Mouse (Mus musculus): ENCODE measurements around the gene Trafd1. TPM values are rescaled to one million over a fixed set of nuclear protein-coding genes. Genes with fewer than 3 reads are reported as not detected.

Gene Trafd1
- polyA plus RNA-seq, 1 experiment from 2014 or later = 135 TPM

DNA sequence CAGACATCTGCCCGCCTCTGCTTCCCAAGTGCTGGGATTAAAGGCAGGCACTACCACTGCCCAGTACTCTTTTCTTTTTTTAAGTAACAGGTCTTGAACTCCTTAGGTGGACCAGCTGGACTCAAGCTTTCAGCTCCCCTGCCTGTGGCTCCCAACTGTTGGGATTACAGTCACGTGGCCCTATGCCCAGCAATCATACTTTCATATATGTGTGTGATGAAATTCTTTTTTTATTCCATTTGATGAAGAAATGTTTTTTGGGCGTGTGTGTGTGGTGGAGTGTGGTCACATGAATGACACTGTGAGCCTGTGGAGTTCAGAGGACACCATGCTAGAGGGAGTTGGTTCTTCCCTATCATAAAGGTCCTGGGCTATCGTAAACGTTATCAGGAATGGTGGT lies 14.1 kb upstream of the Trafd1 start:
- peak overlapping the region; percentile 94; the same call in 1 of the 2 replicates for H3K4me2 ChIP-seq (ENCODE audit: low read length)
- no peaks in the 10 kb centered on the region for H3K36me3 ChIP-seq (ENCODE audit: control insufficient read depth, insufficient read depth, low read length)
- WGBS = 89% methylated on average over 5 of the region's 5 CpGs
- H3K4me1 ChIP-seq (ENCODE audit: control insufficient read depth, insufficient read depth, low read length) = peaks cover 12% of the 10 kb centered on the region
- H3K9me3 ChIP-seq (replicated peaks; ENCODE audit: control insufficient read depth, low read length, poor library complexity, severe bottlenecking) = no peaks in the 10 kb centered on the region
- H3K27ac ChIP-seq (ENCODE audit: low read length) = no peak overlapping the region
- ATAC-seq = no peak
- H3K4me3 ChIP-seq (ENCODE audit: low read depth, low read length) = no peak overlapping the region
- H3K9ac ChIP-seq (ENCODE audit: low read depth, low read length) = no peak overlapping the region
- no peaks in the 10 kb centered on the region for H3K27me3 ChIP-seq (ENCODE audit: control insufficient read depth, insufficient read depth, low read depth, low read length)

- 61% methylated on average over 9 of the region's 9 CpGs for WGBS
- peak overlapping the region; percentile 87 for H3K9ac ChIP-seq (ENCODE audit: low read depth, low read length)
Measured at GRCm38 (mm10) chr5:121398965-121399462, 13.6 kb upstream of the Trafd1 start.

GRCm38 (mm10) chr5:121398146-121398964 lies 12.9 kb upstream of the Trafd1 start:
- H3K27me3 ChIP-seq (ENCODE audit: control insufficient read depth, insufficient read depth, low read depth, low read length) = no peaks in the 10 kb centered on the region
- H3K27ac ChIP-seq (ENCODE audit: low read length) = peak overlapping the region; percentile 75
- H3K4me3 ChIP-seq (ENCODE audit: low read depth, low read length) = peak overlapping the region; percentile 95
- no peaks in the 10 kb centered on the region for H3K36me3 ChIP-seq (ENCODE audit: control insufficient read depth, insufficient read depth, low read length)
- H3K4me1 ChIP-seq (ENCODE audit: control insufficient read depth, insufficient read depth, low read length) = peaks cover 12% of the 10 kb centered on the region
- no peaks in the 10 kb centered on the region for H3K9me3 ChIP-seq (replicated peaks; ENCODE audit: control insufficient read depth, low read length, poor library complexity, severe bottlenecking)
- under 1% methylated on average over 67 of the region's 67 CpGs for WGBS
- ATAC-seq = peak; percentile 78
- H3K4me2 ChIP-seq (ENCODE audit: low read length) = peak overlapping the region; percentile 94
- H3K9ac ChIP-seq (ENCODE audit: low read depth, low read length) = peak overlapping the region; percentile 87

More at GRCm38 (mm10) chr5:121398965-121399462, 13.6 kb upstream of the Trafd1 start:
- Histone ChIP-seq H3K4me3 (ENCODE audit: low read depth, low read length) (peak overlapping the region; percentile 95), H3K9me3 (replicated peaks; ENCODE audit: control insufficient read depth, low read length, poor library complexity, severe bottlenecking) (no peaks in the 10 kb centered on the region), H3K27ac (ENCODE audit: low read length) (no peak overlapping the region), H3K36me3 (ENCODE audit: control insufficient read depth, insufficient read depth, low read length) (no peaks in the 10 kb centered on the region), H3K4me1 (ENCODE audit: control insufficient read depth, insufficient read depth, low read length) (peaks cover 12% of the 10 kb centered on the region), H3K27me3 (ENCODE audit: control insufficient read depth, insufficient read depth, low read depth, low read length) (no peaks in the 10 kb centered on the region), H3K4me2 (ENCODE audit: low read length) (peak overlapping the region; percentile 94)
- ATAC-seq = no peak

DNA sequence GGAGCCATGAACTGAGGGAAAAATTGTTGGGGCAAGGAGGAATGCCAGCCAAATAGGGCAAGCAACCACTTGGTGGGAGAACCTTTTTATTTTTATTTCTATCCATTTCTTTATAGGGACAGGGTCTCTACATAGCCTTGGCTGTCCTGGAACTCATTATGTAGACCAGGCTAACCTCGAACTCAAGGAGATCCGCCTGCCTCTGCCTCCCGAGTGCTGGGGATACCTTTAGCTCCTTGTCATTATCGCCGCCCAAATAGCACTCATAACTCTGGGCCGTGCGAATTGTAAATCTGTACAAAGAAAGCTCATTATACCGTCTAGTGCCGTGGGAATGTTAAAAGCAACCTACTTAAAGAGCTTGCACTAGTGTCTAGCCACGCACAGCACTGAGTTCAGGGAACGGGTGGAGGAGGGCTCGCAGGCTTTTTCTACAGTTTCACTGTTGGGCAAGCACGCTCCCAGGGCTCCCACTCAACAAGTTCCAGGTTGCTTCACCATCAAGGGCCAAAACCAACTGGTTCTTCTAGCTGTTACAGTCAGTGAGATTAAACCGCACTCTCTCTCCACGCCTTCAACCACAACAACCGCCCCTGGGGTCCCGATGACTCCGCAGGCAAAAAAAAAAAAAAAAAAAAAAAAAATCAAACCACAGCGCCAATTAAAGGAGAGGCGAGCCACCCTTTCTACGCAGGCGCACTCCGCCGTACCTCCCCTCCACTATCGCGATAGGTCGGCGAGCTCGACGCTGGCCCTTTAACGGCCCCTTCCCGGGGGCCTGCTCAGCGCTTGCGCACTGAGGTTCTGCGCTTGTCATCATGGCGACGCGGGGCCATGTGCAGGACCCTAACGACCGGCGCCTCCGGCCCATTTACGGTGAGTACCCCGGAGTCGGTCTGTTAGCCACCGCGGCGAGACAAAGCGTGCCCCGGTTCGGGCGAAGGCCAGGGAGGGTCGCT lies 12.0 kb upstream of the Trafd1 start, which contains the start of gene Naa25:
Gene Naa25, plus strand, starts transcription at position 750 of the 959 bp plus-strand sequence.
- Histone ChIP-seq H3K36me3 (ENCODE audit: control insufficient read depth, insufficient read depth, low read length) (no peaks in the 10 kb centered on the region), H3K4me1 (ENCODE audit: control insufficient read depth, insufficient read depth, low read length) (peaks cover 12% of the 10 kb centered on the region), H3K27ac (ENCODE audit: low read length) (peak within 1 kb of the TSS; percentile 78), H3K27me3 (ENCODE audit: control insufficient read depth, insufficient read depth, low read depth, low read length) (no peaks in the 10 kb centered on the region), H3K4me2 (ENCODE audit: low read length) (peak within 1 kb of the TSS; percentile 94), H3K9me3 (replicated peaks; ENCODE audit: control insufficient read depth, low read length, poor library complexity, severe bottlenecking) (no peaks in the 10 kb centered on the region), H3K4me3 (ENCODE audit: low read depth, low read length) (peak within 1 kb of the TSS; percentile 95), H3K9ac (ENCODE audit: low read depth, low read length) (peak within 1 kb of the TSS; percentile 87)
- ATAC-seq = peak; percentile 96
- WGBS = 9% methylated on average over 53 of the region's 53 CpGs

DNA sequence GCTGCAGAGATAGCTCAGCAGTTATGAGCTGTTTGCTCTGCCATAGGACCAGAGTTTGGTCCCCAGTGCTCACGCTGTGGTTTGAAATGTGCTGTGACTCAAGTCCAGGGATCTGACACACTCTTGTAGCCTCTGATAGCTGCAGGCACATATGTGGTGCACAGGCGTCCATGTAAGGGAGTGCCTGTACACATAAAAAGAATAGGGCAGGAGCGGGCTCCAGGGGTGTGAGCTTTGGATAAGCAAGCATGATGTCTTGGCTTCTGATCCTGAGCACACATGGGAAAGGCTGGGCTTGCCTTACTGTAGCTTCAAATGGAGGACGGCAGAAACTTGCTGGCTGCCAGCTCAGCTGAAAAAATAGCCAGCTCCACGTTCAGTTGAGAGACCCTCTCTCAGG lies 10.2 kb upstream of the Trafd1 start:
- no peak overlapping the region for H3K9ac ChIP-seq (ENCODE audit: low read depth, low read length)
- no peak overlapping the region for H3K4me3 ChIP-seq (ENCODE audit: low read depth, low read length)
- H3K36me3 ChIP-seq (ENCODE audit: control insufficient read depth, insufficient read depth, low read length) = no peaks in the 10 kb centered on the region
- no peaks in the 10 kb centered on the region for H3K9me3 ChIP-seq (replicated peaks; ENCODE audit: control insufficient read depth, low read length, poor library complexity, severe bottlenecking)
- H3K4me2 ChIP-seq (ENCODE audit: low read length) = no peak overlapping the region
- 82% methylated on average over 5 of the region's 5 CpGs for WGBS
- H3K27me3 ChIP-seq (ENCODE audit: control insufficient read depth, insufficient read depth, low read depth, low read length) = no peaks in the 10 kb centered on the region
- peaks cover 12% of the 10 kb centered on the region for H3K4me1 ChIP-seq (ENCODE audit: control insufficient read depth, insufficient read depth, low read length)
- no peak for ATAC-seq
- no peak overlapping the region for H3K27ac ChIP-seq (ENCODE audit: low read length)

DNA sequence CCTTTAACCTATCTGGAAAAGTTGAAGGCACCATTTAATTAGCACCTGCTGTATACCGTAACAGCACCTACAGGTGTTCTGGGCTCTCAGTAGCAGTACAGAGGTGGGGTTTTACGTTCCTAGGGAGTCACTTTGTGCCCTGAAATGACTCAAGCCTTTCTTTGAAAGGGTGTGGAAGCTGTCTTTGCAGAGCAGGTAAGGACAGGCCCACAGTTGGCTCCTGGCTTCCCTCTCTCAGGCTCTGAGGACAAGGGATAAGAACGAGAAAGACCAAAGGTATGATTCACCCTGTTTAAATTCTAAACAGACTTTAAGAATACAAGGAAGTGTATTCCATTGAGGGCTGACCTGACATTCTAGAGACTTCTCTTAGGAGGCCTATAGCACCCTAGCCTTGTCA lies 8.0 kb upstream of the Trafd1 start:
- Histone ChIP-seq H3K4me1 (ENCODE audit: control insufficient read depth, insufficient read depth, low read length) (no peaks in the 10 kb centered on the region), H3K27ac (ENCODE audit: low read length) (no peak overlapping the region), H3K9ac (ENCODE audit: low read depth, low read length) (no peak overlapping the region), H3K27me3 (ENCODE audit: control insufficient read depth, insufficient read depth, low read depth, low read length) (no peaks in the 10 kb centered on the region), H3K4me2 (ENCODE audit: low read length) (no peak overlapping the region), H3K4me3 (ENCODE audit: low read depth, low read length) (no peak overlapping the region), H3K36me3 (ENCODE audit: control insufficient read depth, insufficient read depth, low read length) (no peaks in the 10 kb centered on the region), H3K9me3 (replicated peaks; ENCODE audit: control insufficient read depth, low read length, poor library complexity, severe bottlenecking) (no peaks in the 10 kb centered on the region)
- ATAC-seq = no peak
- WGBS = 83% methylated on average over 3 of the region's 3 CpGs

- Histone ChIP-seq H3K4me1 (ENCODE audit: control insufficient read depth, insufficient read depth, low read length) (no peaks in the 10 kb centered on the region), H3K9me3 (replicated peaks; ENCODE audit: control insufficient read depth, low read length, poor library complexity, severe bottlenecking) (no peaks in the 10 kb centered on the region), H3K9ac (ENCODE audit: low read depth, low read length) (no peak overlapping the region), H3K27ac (ENCODE audit: low read length) (no peak overlapping the region), H3K36me3 (ENCODE audit: control insufficient read depth, insufficient read depth, low read length) (no peaks in the 10 kb centered on the region), H3K4me3 (ENCODE audit: low read depth, low read length) (no peak overlapping the region), H3K27me3 (ENCODE audit: control insufficient read depth, insufficient read depth, low read depth, low read length) (no peaks in the 10 kb centered on the region), H3K4me2 (ENCODE audit: low read length) (no peak overlapping the region)
- 58% methylated on average over 16 of the region's 16 CpGs for WGBS
- ATAC-seq = no peak
Measured at GRCm38 (mm10) chr5:121392667-121393380, 7.4 kb upstream of the Trafd1 start.

GRCm38 (mm10) chr5:121389691-121390090 lies 4.3 kb upstream of the Trafd1 start:
- Histone ChIP-seq H3K36me3 (ENCODE audit: control insufficient read depth, insufficient read depth, low read length) (no peaks in the 10 kb centered on the region), H3K9me3 (replicated peaks; ENCODE audit: control insufficient read depth, low read length, poor library complexity, severe bottlenecking) (no peaks in the 10 kb centered on the region), H3K4me1 (ENCODE audit: control insufficient read depth, insufficient read depth, low read length) (peaks cover 5% of the 10 kb centered on the region; the same call in 1 of the 2 replicates), H3K9ac (ENCODE audit: low read depth, low read length) (no peak overlapping the region), H3K4me3 (ENCODE audit: low read depth, low read length) (no peak overlapping the region), H3K27ac (ENCODE audit: low read length) (no peak overlapping the region), H3K27me3 (ENCODE audit: control insufficient read depth, insufficient read depth, low read depth, low read length) (no peaks in the 10 kb centered on the region), H3K4me2 (ENCODE audit: low read length) (no peak overlapping the region)
- no peak for ATAC-seq

Measured in midbrain, embryonic 16.5 days (tissue).